Mouse (Mus musculus) megakaryocyte, embryonic 14.5 days (primary cell): ENCODE results near the gene Itgb5.

ENCODE experiments used
- FLI1 ChIP-seq: IDR thresholded peaks from 2 replicates; pipeline ENCODE4 v1.6.1; 2012; ENCODE audit warnings: low read length, inconsistent platforms, mixed read lengths
- GATA1 ChIP-seq: IDR thresholded peaks from 3 replicates; pipeline ENCODE4 v1.6.1; 2012; ENCODE audit warnings: mixed read lengths, low read length, inconsistent platforms, borderline replicate concordance

- no peak for TF ChIP-seq FLI1
- no peak for TF ChIP-seq GATA1
Measured at GRCm38 (mm10) chr16:33894449-33894848, 65.0 kb downstream of the Itgb5 start.
